Mouse (Mus musculus): ENCODE measurements around the gene Vcl.

- TF ChIP-seq CTCF (IDR thresholded peaks at IDR 0.05; ENCODE audit: borderline replicate concordance, insufficient read depth, low read depth, low read length): no peak
- TF ChIP-seq POLR2A (IDR thresholded peaks at IDR 0.05; ENCODE audit: borderline replicate concordance, insufficient read depth, low read length): no peak
Observed at GRCm38 (mm10) chr14:20973821-20974220, 44.6 kb downstream of the Vcl start.

Data from cerebellum, adult 2 months (tissue).